Mouse (Mus musculus) bone marrow, adult 2 months (tissue): ENCODE data around the gene Arid4b.

Experiments used
- CTCF ChIP-seq: fragments of 200-500 bp; IDR thresholded peaks from 2 replicates; pipeline ENCODE4 v1.5.1; 2011; ENCODE audit warnings: low read length, control low read depth; ENCODE audit not compliant: control insufficient read depth, insufficient read depth
- POLR2A ChIP-seq: fragments of 200-500 bp; IDR thresholded peaks from 2 replicates; pipeline ENCODE4 v1.6.1; 2011; ENCODE audit warnings: low read depth, mild to moderate bottlenecking, control low read depth, low read length, borderline replicate concordance; ENCODE audit not compliant: control insufficient read depth

- no peak for TF ChIP-seq CTCF
- no peak for TF ChIP-seq POLR2A
These were observed 40.0 kb downstream of the Arid4b start for GRCm38 (mm10) chr13:14103026-14103425.
